Mouse (Mus musculus) stomach, embryonic 14.5 days (tissue): ENCODE data around the gene Wwox. TPM values are rescaled to one million over a fixed set of nuclear protein-coding genes. Genes with fewer than 3 reads are reported as not detected.

ENCODE experiments used
- ATAC-seq: fragments of 200-750 bp; cut with Nextera tagmentation; 2 replicates; pipeline ENCODE4 v1.8.0; 2017; ENCODE audit warnings: low read depth, moderate TSS enrichment; ENCODE audit not compliant: insufficient number of reproducible peaks, insufficient read depth, low FRiP score
- H3K27ac ChIP-seq: fragments of 300-500 bp; sonication (generic); 2 replicates; pipeline ENCODE4 v1.5.1; 2014; ENCODE audit warnings: mild to moderate bottlenecking, low read length, moderate library complexity, mixed read lengths
- H3K27me3 ChIP-seq: fragments of 300-500 bp; sonication (generic); 2 replicates; pipeline ENCODE4 v1.6.1; 2014; ENCODE audit warnings: low read length, control low read depth, mixed read lengths; ENCODE audit not compliant: control insufficient read depth, insufficient read depth
- H3K36me3 ChIP-seq: fragments of 300-500 bp; sonication (generic); 2 replicates; pipeline ENCODE4 v1.6.1; 2014; ENCODE audit warnings: mild to moderate bottlenecking, control low read depth, low read length, moderate library complexity, mixed read lengths; ENCODE audit not compliant: control insufficient read depth, insufficient read depth
- H3K4me1 ChIP-seq: fragments of 300-500 bp; sonication (generic); 2 replicates; pipeline ENCODE4 v1.6.1; 2014; ENCODE audit warnings: low read length, control low read depth, mixed read lengths; ENCODE audit not compliant: control insufficient read depth, insufficient read depth
- H3K4me2 ChIP-seq: fragments of 300-500 bp; sonication (generic); replicated peaks from 2 replicates; pipeline ENCODE4 v1.6.1; 2014; ENCODE audit warnings: low read depth, low read length, control low read depth
- H3K4me3 ChIP-seq: fragments of 300-500 bp; sonication (generic); 2 replicates; pipeline ENCODE4 v1.5.1; 2014; ENCODE audit warnings: low read depth, low read length, control low read depth
- H3K9ac ChIP-seq: fragments of 300-500 bp; sonication (generic); replicated peaks from 2 replicates; pipeline ENCODE4 v1.6.1; 2014; ENCODE audit warnings: low read depth, mild to moderate bottlenecking, control low read depth, low read length, moderate library complexity, mixed read lengths
- H3K9me3 ChIP-seq: fragments of 300-500 bp; sonication (generic); 2 replicates; pipeline ENCODE4 v1.6.1; 2016; ENCODE audit warnings: low read depth, low read length, control low read depth; ENCODE audit not compliant: control insufficient read depth
- whole genome bisulfite sequencing: fragments of 180-500 bp; shearing (Covaris S2); extraction: QIAGEN DNeasy Blood & Tissue Kit; methylation state at CpG from one replicate; pipeline ENCODE4 v1.1.7; 2014; 5-methylcytosine and 5-hydroxymethylcytosine counted together
- polyA plus RNA-seq: library from polyadenylated mRNA; unstranded; fragments of >200 nt; fragmentation: Nextera tagmentation; extraction: Ambion mirVana; gene quantifications from 2 replicates; pipeline ENCODE4 v1.2.1, GENCODE M21; 2014

Wwox gene
- polyA plus RNA-seq, 1 experiment from 2014 or later: 15.4 TPM

- Histone ChIP-seq H3K4me1 (0 out of 2 replicates have a peak, but pooled peaks cover 4% of the 10 kb centered on the region), H3K36me3 (no peaks in the 10 kb centered on the region), H3K9ac (no peak overlapping the region), H3K4me3 (no peak overlapping the region), H3K27me3 (no peaks in the 10 kb centered on the region), H3K4me2 (no peak overlapping the region), H3K9me3 (no peaks in the 10 kb centered on the region), H3K27ac (no peak overlapping the region)
- ATAC-seq: no peak
- 91% methylated on average over 8 of the region's 8 CpGs for WGBS
These were observed 468.6 kb downstream of the Wwox start for GRCm38 (mm10) chr8:114908086-114908485.

DNA sequence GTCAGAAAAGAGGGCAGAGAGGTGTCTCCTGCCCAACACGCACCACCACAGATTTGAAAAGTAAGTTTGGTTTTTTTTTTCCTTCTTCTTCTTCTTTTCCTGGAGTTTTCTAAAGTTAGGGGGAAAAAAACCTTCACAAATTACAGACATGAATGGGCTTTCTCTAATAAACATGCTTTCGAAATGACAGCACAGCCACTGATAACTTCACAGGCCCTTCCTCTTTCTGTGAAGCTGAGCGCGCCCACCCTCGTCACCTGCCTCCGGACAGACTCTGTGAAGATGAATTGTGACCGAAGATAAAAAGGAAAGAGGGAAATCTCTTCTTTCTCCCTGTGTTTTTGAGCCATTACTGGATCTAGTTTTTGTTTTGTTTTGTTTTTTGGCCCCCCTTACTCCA, 469.1 kb downstream of the Wwox start:
- Histone ChIP-seq H3K4me2 (no peak overlapping the region), H3K9me3 (no peaks in the 10 kb centered on the region), H3K27me3 (no peaks in the 10 kb centered on the region), H3K27ac (no peak overlapping the region), H3K4me3 (no peak overlapping the region), H3K4me1 (0 out of 2 replicates have a peak, but pooled peaks cover 4% of the 10 kb centered on the region), H3K9ac (no peak overlapping the region), H3K36me3 (no peaks in the 10 kb centered on the region)
- WGBS: 75% methylated on average over 7 of the region's 7 CpGs
- no peak for ATAC-seq

DNA sequence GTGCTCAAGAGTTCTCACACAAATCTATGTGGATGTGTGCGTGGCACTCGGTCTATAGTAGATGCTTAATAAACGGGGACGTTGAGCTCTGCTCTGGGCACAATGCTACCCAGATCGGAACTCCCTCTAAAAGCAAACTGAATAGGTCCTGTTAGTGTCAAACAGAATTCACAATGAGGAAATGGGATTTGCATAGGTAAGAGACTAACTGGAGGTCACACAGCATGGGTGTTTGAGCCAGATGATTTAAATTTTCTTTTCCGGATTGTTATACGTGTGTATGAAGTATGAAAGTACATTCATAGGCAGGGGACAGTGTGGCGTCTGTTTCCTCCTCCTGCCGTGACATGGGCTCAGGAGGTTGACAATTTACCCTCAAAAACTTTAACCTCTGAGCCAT, 469.7 kb downstream of the Wwox start:
- H3K4me3 ChIP-seq: no peak overlapping the region
- no peaks in the 10 kb centered on the region for H3K27me3 ChIP-seq
- H3K4me2 ChIP-seq: no peak overlapping the region
- WGBS: 68% methylated on average over 9 of the region's 9 CpGs
- H3K9me3 ChIP-seq: no peaks in the 10 kb centered on the region
- H3K4me1 ChIP-seq: 0 out of 2 replicates have a peak, but pooled peaks cover 4% of the 10 kb centered on the region
- H3K9ac ChIP-seq: no peak overlapping the region
- no peaks in the 10 kb centered on the region for H3K36me3 ChIP-seq
- no peak for ATAC-seq
- no peak overlapping the region for H3K27ac ChIP-seq

DNA sequence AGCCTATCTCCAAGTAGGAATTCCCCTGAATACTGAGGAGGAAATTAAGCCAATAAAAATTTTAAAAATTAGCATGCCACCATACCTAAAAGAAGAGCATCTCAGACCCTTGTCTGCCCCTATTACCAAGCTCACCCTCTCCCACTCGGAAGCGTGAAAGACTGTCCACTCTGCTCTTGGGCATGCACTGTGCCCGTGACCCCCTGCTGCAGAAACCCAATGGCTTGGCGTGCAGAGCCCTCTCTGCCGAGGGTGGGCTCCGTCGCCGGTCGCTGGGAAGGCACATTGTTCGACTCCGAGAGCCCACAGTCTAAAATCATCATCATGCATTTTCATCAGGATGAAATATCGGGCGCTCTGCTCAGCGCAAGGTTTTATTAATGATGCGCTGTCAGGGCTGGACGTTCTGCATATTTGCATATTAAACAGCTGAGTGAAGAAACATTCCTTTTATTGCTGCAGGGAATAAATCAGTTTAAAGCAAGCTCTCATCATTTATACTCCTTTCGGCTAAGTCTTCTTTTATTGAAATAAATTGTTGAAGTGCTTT, 471.7 kb downstream of the Wwox start:
- WGBS: 84% methylated on average over 17 of the region's 17 CpGs
- Histone ChIP-seq H3K4me2 (no peak overlapping the region), H3K4me3 (no peak overlapping the region), H3K27ac (no peak overlapping the region), H3K27me3 (no peaks in the 10 kb centered on the region), H3K36me3 (no peaks in the 10 kb centered on the region), H3K9me3 (no peaks in the 10 kb centered on the region), H3K9ac (no peak overlapping the region), H3K4me1 (0 out of 2 replicates have a peak, but pooled peaks cover 4% of the 10 kb centered on the region)
- ATAC-seq: no peak

GRCm38 (mm10) chr8:114923629-114924028, 484.2 kb downstream of the Wwox start:
- H3K4me1 ChIP-seq: peaks cover 8% of the 10 kb centered on the region; the same call in 1 of the 2 replicates
- 75% methylated on average over 7 of the region's 7 CpGs for WGBS
- no peak overlapping the region for H3K4me2 ChIP-seq
- no peak overlapping the region for H3K9ac ChIP-seq
- no peak for ATAC-seq
- no peak overlapping the region for H3K4me3 ChIP-seq
- H3K9me3 ChIP-seq: no peaks in the 10 kb centered on the region
- H3K36me3 ChIP-seq: no peaks in the 10 kb centered on the region
- no peaks in the 10 kb centered on the region for H3K27me3 ChIP-seq
- H3K27ac ChIP-seq: no peak overlapping the region

- Histone ChIP-seq H3K4me1 (peaks cover 13% of the 10 kb centered on the region; the same call in 1 of the 2 replicates), H3K9ac (no peak overlapping the region), H3K27ac (no peak overlapping the region), H3K27me3 (no peaks in the 10 kb centered on the region), H3K4me3 (no peak overlapping the region), H3K36me3 (no peaks in the 10 kb centered on the region), H3K9me3 (no peaks in the 10 kb centered on the region), H3K4me2 (no peak overlapping the region)
- ATAC-seq: 0 out of 2 replicates have a peak, but pooled peaks have one; percentile 38
- WGBS: 33% methylated on average over 8 of the region's 8 CpGs
These were observed 488.0 kb downstream of the Wwox start for GRCm38 (mm10) chr8:114927412-114927811.

GRCm38 (mm10) chr8:114927917-114928316, 488.5 kb downstream of the Wwox start:
- Histone ChIP-seq H3K9ac (no peak overlapping the region), H3K4me3 (no peak overlapping the region), H3K4me1 (peaks cover 13% of the 10 kb centered on the region; the same call in 1 of the 2 replicates), H3K4me2 (no peak overlapping the region), H3K27me3 (no peaks in the 10 kb centered on the region), H3K27ac (no peak overlapping the region), H3K36me3 (no peaks in the 10 kb centered on the region), H3K9me3 (no peaks in the 10 kb centered on the region)
- no peak for ATAC-seq
- 69% methylated on average over 4 of the region's 4 CpGs for WGBS

DNA sequence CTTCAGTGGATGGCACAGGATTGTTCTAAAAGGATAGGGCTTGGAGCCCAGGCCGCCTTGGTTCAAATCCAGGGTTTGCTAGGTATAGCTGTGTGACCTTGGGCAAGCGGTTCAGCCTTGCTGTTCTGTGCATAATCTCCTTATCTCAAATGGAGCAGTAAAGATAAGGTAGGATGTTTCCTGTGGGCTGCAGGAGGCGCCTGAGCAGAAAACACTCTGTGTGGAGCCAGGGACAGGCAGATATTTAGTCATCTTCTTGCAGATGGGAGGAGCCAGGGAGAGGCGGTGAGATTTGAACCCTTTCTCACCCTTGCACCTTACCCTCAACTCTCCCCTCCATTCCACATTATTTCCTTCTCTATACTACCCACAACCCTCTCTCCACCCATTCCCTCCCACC, 490.1 kb downstream of the Wwox start:
- ATAC-seq: no peak
- Histone ChIP-seq H3K4me1 (peaks cover 13% of the 10 kb centered on the region; the same call in 1 of the 2 replicates), H3K4me3 (no peak overlapping the region), H3K36me3 (no peaks in the 10 kb centered on the region), H3K4me2 (no peak overlapping the region), H3K9ac (no peak overlapping the region), H3K27ac (no peak overlapping the region), H3K9me3 (no peaks in the 10 kb centered on the region; the same call in 1 of the 2 replicates), H3K27me3 (no peaks in the 10 kb centered on the region)
- WGBS: 89% methylated on average over 4 of the region's 4 CpGs
